Mouse (Mus musculus): ENCODE results near the gene 2810006K23Rik.

GRCm38 (mm10) chr5:124374298-124374697, 46.4 kb downstream of the 2810006K23Rik start:
- TF ChIP-seq CTCF (IDR thresholded peaks at IDR 0.05; ENCODE audit: control insufficient read depth, insufficient read depth, insufficient read length) (no peak), MAX (IDR thresholded peaks at IDR 0.05) (no peak), MYOD1 (IDR thresholded peaks at IDR 0.05; ENCODE audit: control insufficient read depth, insufficient read length, low read depth) (no peak), USF1 (IDR thresholded peaks at IDR 0.05; ENCODE audit: low read depth) (no peak), MYOG (IDR thresholded peaks at IDR 0.05; ENCODE audit: control insufficient read depth, extremely low read depth, insufficient read length) (no peak), CEBPB (IDR thresholded peaks at IDR 0.05; ENCODE audit: low read depth) (no peak), FOSL1 (IDR thresholded peaks at IDR 0.05; ENCODE audit: insufficient read depth, low read length, poor library complexity, severe bottlenecking) (no peak)
